Mouse (Mus musculus): Measurements from ENCODE around the gene 1700021F07Rik. TPM values are rescaled to one million over a fixed set of nuclear protein-coding genes. Genes with fewer than 3 reads are reported as not detected.
A peak's percentile ranks its signal among the peaks of the same experiment; 100 is the strongest.

Gene 1700021F07Rik
- polyA plus RNA-seq (2014; fragmentation: Nextera tagmentation; extraction: Ambion mirVana): not detected in 2 replicates

- H3K9ac ChIP-seq (ENCODE audit: low read length): no peak within 1 kb of the TSS
- WGBS: 84% methylated on average over 18 of the region's 18 CpGs
- H3K36me3 ChIP-seq (ENCODE audit: control insufficient read depth, insufficient read depth, low read length): no peaks in the 10 kb centered on the region
- no peak within 1 kb of the TSS for H3K4me3 ChIP-seq (ENCODE audit: control insufficient read depth in 1 of 2, insufficient read depth in 1 of 2, low read depth in 1 of 2, low read length in 2 of 2)
- no peaks in the 10 kb centered on the region for H3K4me1 ChIP-seq (ENCODE audit: control insufficient read depth in 2 of 2, insufficient read depth in 2 of 2, low read length in 2 of 2)
- ATAC-seq (ENCODE audit: insufficient number of reproducible peaks, insufficient read depth, low FRiP score, low read depth): no peak
- no peaks in the 10 kb centered on the region for H3K27me3 ChIP-seq (ENCODE audit: control insufficient read depth, insufficient read depth, low read length)
- no peak within 1 kb of the TSS for H3K27ac ChIP-seq (replicated peaks in 1 of 2; ENCODE audit: control insufficient read depth in 1 of 2, insufficient read depth in 1 of 2, low read depth in 2 of 2, low read length in 2 of 2)
- no peaks in the 10 kb centered on the region for H3K9me3 ChIP-seq (ENCODE audit: control insufficient read depth, low read length)
- H3K4me2 ChIP-seq (ENCODE audit: low read length): no peak within 1 kb of the TSS
Observed at GRCm38 (mm10) chr2:173522376-173522775, at the start of gene 1700021F07Rik. Gene 1700021F07Rik (plus strand): TSS chr2:173522586.

- no peak overlapping the region for H3K4me2 ChIP-seq (ENCODE audit: low read length)
- ATAC-seq (ENCODE audit: insufficient number of reproducible peaks, insufficient read depth, low FRiP score, low read depth): no peak
- no peak overlapping the region for H3K9ac ChIP-seq (ENCODE audit: low read length)
- WGBS: 71% methylated on average over 11 of the region's 11 CpGs
- no peaks in the 10 kb centered on the region for H3K36me3 ChIP-seq (ENCODE audit: control insufficient read depth, insufficient read depth, low read length)
- H3K27me3 ChIP-seq (ENCODE audit: control insufficient read depth, insufficient read depth, low read length): no peaks in the 10 kb centered on the region
- no peaks in the 10 kb centered on the region for H3K9me3 ChIP-seq (ENCODE audit: control insufficient read depth, low read length)
- no peak overlapping the region for H3K27ac ChIP-seq (replicated peaks in 1 of 2; ENCODE audit: control insufficient read depth in 1 of 2, insufficient read depth in 1 of 2, low read depth in 2 of 2, low read length in 2 of 2)
- no peaks in the 10 kb centered on the region for H3K4me1 ChIP-seq (ENCODE audit: control insufficient read depth in 2 of 2, insufficient read depth in 2 of 2, low read length in 2 of 2)
- H3K4me3 ChIP-seq (ENCODE audit: control insufficient read depth in 1 of 2, insufficient read depth in 1 of 2, low read depth in 1 of 2, low read length in 2 of 2): no peak overlapping the region
Observed at GRCm38 (mm10) chr2:173473233-173473632, 49.2 kb upstream of the 1700021F07Rik start.

- no peaks in the 10 kb centered on the region for H3K4me1 ChIP-seq (ENCODE audit: control insufficient read depth in 2 of 2, insufficient read depth in 2 of 2, low read length in 2 of 2)
- no peak for ATAC-seq (ENCODE audit: insufficient number of reproducible peaks, insufficient read depth, low FRiP score, low read depth)
- H3K4me2 ChIP-seq (ENCODE audit: low read length): no peak overlapping the region
- no peaks in the 10 kb centered on the region for H3K9me3 ChIP-seq (ENCODE audit: control insufficient read depth, low read length)
- H3K27ac ChIP-seq (replicated peaks in 1 of 2; ENCODE audit: control insufficient read depth in 1 of 2, insufficient read depth in 1 of 2, low read depth in 2 of 2, low read length in 2 of 2): no peak overlapping the region
- no peak overlapping the region for H3K9ac ChIP-seq (ENCODE audit: low read length)
- no peaks in the 10 kb centered on the region for H3K27me3 ChIP-seq (ENCODE audit: control insufficient read depth, insufficient read depth, low read length)
- no peaks in the 10 kb centered on the region for H3K36me3 ChIP-seq (ENCODE audit: control insufficient read depth, insufficient read depth, low read length)
- 85% methylated on average over 12 of the region's 12 CpGs for WGBS
- H3K4me3 ChIP-seq (ENCODE audit: control insufficient read depth in 1 of 2, insufficient read depth in 1 of 2, low read depth in 1 of 2, low read length in 2 of 2): no peak overlapping the region
Observed at GRCm38 (mm10) chr2:173479050-173479449, 43.3 kb upstream of the 1700021F07Rik start.

- H3K4me2 ChIP-seq (ENCODE audit: low read length): no peak overlapping the region
- no peaks in the 10 kb centered on the region for H3K9me3 ChIP-seq (ENCODE audit: control insufficient read depth, low read length)
- H3K27ac ChIP-seq (replicated peaks in 1 of 2; ENCODE audit: control insufficient read depth in 1 of 2, insufficient read depth in 1 of 2, low read depth in 2 of 2, low read length in 2 of 2): no peak overlapping the region
- ATAC-seq (ENCODE audit: insufficient number of reproducible peaks, insufficient read depth, low FRiP score, low read depth): no peak
- H3K27me3 ChIP-seq (ENCODE audit: control insufficient read depth, insufficient read depth, low read length): no peaks in the 10 kb centered on the region
- 78% methylated on average over 4 of the region's 4 CpGs for WGBS
- no peak overlapping the region for H3K4me3 ChIP-seq (ENCODE audit: control insufficient read depth in 1 of 2, insufficient read depth in 1 of 2, low read depth in 1 of 2, low read length in 2 of 2)
- no peaks in the 10 kb centered on the region for H3K4me1 ChIP-seq (ENCODE audit: control insufficient read depth in 2 of 2, insufficient read depth in 2 of 2, low read length in 2 of 2)
- no peak overlapping the region for H3K9ac ChIP-seq (ENCODE audit: low read length)
- H3K36me3 ChIP-seq (ENCODE audit: control insufficient read depth, insufficient read depth, low read length): no peaks in the 10 kb centered on the region
Observed at GRCm38 (mm10) chr2:173484486-173484885, 37.9 kb upstream of the 1700021F07Rik start.

GRCm38 (mm10) chr2:173499612-173500011 lies 22.8 kb upstream of the 1700021F07Rik start:
- H3K36me3 ChIP-seq (ENCODE audit: control insufficient read depth, insufficient read depth, low read length): no peaks in the 10 kb centered on the region
- H3K27me3 ChIP-seq (ENCODE audit: control insufficient read depth, insufficient read depth, low read length): no peaks in the 10 kb centered on the region
- no peak overlapping the region for H3K4me2 ChIP-seq (ENCODE audit: low read length)
- H3K4me3 ChIP-seq (ENCODE audit: control insufficient read depth in 1 of 2, insufficient read depth in 1 of 2, low read depth in 1 of 2, low read length in 2 of 2): no peak overlapping the region
- no peak for ATAC-seq (ENCODE audit: insufficient number of reproducible peaks, insufficient read depth, low FRiP score, low read depth)
- no peak overlapping the region for H3K9ac ChIP-seq (ENCODE audit: low read length)
- 85% methylated on average over 2 of the region's 2 CpGs for WGBS
- H3K9me3 ChIP-seq (ENCODE audit: control insufficient read depth, low read length): peaks cover 8% of the 10 kb centered on the region; the same call in 1 of the 2 replicates
- no peaks in the 10 kb centered on the region for H3K4me1 ChIP-seq (ENCODE audit: control insufficient read depth in 2 of 2, insufficient read depth in 2 of 2, low read length in 2 of 2)
- H3K27ac ChIP-seq (replicated peaks in 1 of 2; ENCODE audit: control insufficient read depth in 1 of 2, insufficient read depth in 1 of 2, low read depth in 2 of 2, low read length in 2 of 2): no peak overlapping the region

GRCm38 (mm10) chr2:173513977-173514376 lies 8.4 kb upstream of the 1700021F07Rik start:
- no peak for ATAC-seq (ENCODE audit: insufficient number of reproducible peaks, insufficient read depth, low FRiP score, low read depth)
- Histone ChIP-seq H3K9me3 (ENCODE audit: control insufficient read depth, low read length) (peaks cover 14% of the 10 kb centered on the region), H3K27me3 (ENCODE audit: control insufficient read depth, insufficient read depth, low read length) (no peaks in the 10 kb centered on the region), H3K4me2 (ENCODE audit: low read length) (no peak overlapping the region), H3K27ac (replicated peaks in 1 of 2; ENCODE audit: control insufficient read depth in 1 of 2, insufficient read depth in 1 of 2, low read depth in 2 of 2, low read length in 2 of 2) (no peak overlapping the region), H3K4me1 (ENCODE audit: control insufficient read depth in 2 of 2, insufficient read depth in 2 of 2, low read length in 2 of 2) (peaks cover 12% of the 10 kb centered on the region in 2 experiments), H3K4me3 (ENCODE audit: control insufficient read depth in 1 of 2, insufficient read depth in 1 of 2, low read depth in 1 of 2, low read length in 2 of 2) (no peak overlapping the region), H3K9ac (ENCODE audit: low read length) (no peak overlapping the region), H3K36me3 (ENCODE audit: control insufficient read depth, insufficient read depth, low read length) (no peaks in the 10 kb centered on the region)
- WGBS: 89% methylated on average over 6 of the region's 6 CpGs

GRCm38 (mm10) chr2:173515186-173515585 lies 7.2 kb upstream of the 1700021F07Rik start:
- 21% methylated on average over 6 of the region's 6 CpGs for WGBS
- peak; percentile 71; the same call in 1 of the 2 replicates for ATAC-seq (ENCODE audit: insufficient number of reproducible peaks, insufficient read depth, low FRiP score, low read depth)
- H3K4me1 ChIP-seq (ENCODE audit: control insufficient read depth in 2 of 2, insufficient read depth in 2 of 2, low read length in 2 of 2): peaks cover 12% of the 10 kb centered on the region in 2 experiments

GRCm38 (mm10) chr2:173516150-173516855 lies 6.1 kb upstream of the 1700021F07Rik start:
- 90% methylated on average over 22 of the region's 25 CpGs for WGBS
- Histone ChIP-seq H3K4me1 (ENCODE audit: control insufficient read depth in 2 of 2, insufficient read depth in 2 of 2, low read length in 2 of 2) (peaks cover 12% of the 10 kb centered on the region in 2 experiments), H3K36me3 (ENCODE audit: control insufficient read depth, insufficient read depth, low read length) (no peaks in the 10 kb centered on the region), H3K27ac (replicated peaks in 1 of 2; ENCODE audit: control insufficient read depth in 1 of 2, insufficient read depth in 1 of 2, low read depth in 2 of 2, low read length in 2 of 2) (no peak overlapping the region), H3K4me2 (ENCODE audit: low read length) (no peak overlapping the region), H3K9ac (ENCODE audit: low read length) (no peak overlapping the region), H3K27me3 (ENCODE audit: control insufficient read depth, insufficient read depth, low read length) (no peaks in the 10 kb centered on the region), H3K9me3 (ENCODE audit: control insufficient read depth, low read length) (no peaks in the 10 kb centered on the region), H3K4me3 (ENCODE audit: control insufficient read depth in 1 of 2, insufficient read depth in 1 of 2, low read depth in 1 of 2, low read length in 2 of 2) (no peak overlapping the region)
- ATAC-seq (ENCODE audit: insufficient number of reproducible peaks, insufficient read depth, low FRiP score, low read depth): no peak

More at GRCm38 (mm10) chr2:173515186-173515585, 7.2 kb upstream of the 1700021F07Rik start:
- H3K36me3 ChIP-seq (ENCODE audit: control insufficient read depth, insufficient read depth, low read length): no peaks in the 10 kb centered on the region
- peaks cover 8% of the 10 kb centered on the region for H3K9me3 ChIP-seq (ENCODE audit: control insufficient read depth, low read length)
- no peak overlapping the region for H3K4me3 ChIP-seq (ENCODE audit: control insufficient read depth in 1 of 2, insufficient read depth in 1 of 2, low read depth in 1 of 2, low read length in 2 of 2)
- no peaks in the 10 kb centered on the region for H3K27me3 ChIP-seq (ENCODE audit: control insufficient read depth, insufficient read depth, low read length)
- no peak overlapping the region for H3K9ac ChIP-seq (ENCODE audit: low read length)
- no peak overlapping the region for H3K4me2 ChIP-seq (ENCODE audit: low read length)
- no peak overlapping the region for H3K27ac ChIP-seq (replicated peaks in 1 of 2; ENCODE audit: control insufficient read depth in 1 of 2, insufficient read depth in 1 of 2, low read depth in 2 of 2, low read length in 2 of 2)

Data from heart, embryonic 14.5 days (tissue).